In genomic region chr11:94405348-94405747, GRCm38 (mm10) we compare ENCODE assay signal across 13 mouse cellular contexts. TPM values are rescaled to one million over a fixed set of nuclear protein-coding genes. Genes with fewer than 3 reads are reported as not detected.
DNase-seq lines count a peak whose midpoint lies in the region; TF ChIP-seq lines count a peak whose summit lies in the region.
"Had no signal": no experiment of that assay in that cellular context is flagged by ENCODE, and none has a peak within 500 bp of the region (broad histone marks: within the 10 kb centered on the region; RNA-seq: fewer than 3 reads in every experiment).

No protein-coding gene starts in this region.

- H3K4me1 ChIP-seq in olfactory bulb, adult 2 months (ENCODE audit: control insufficient read depth, insufficient read depth, low read length), result peaks cover 40% of the 10 kb centered on the region
- H3K4me1 ChIP-seq: liver, embryonic 12.5 days had no signal

- intact Hi-C loops in left cerebral cortex, adult 2 months (cut with DNase I), result loop anchor here (2.0 kb wide), 3 partner anchors 65 to 139 kb away; partner anchors contain the start of gene Ankrd40

- TF ChIP-seq POLR2A in olfactory bulb, adult 2 months (IDR thresholded peaks at IDR 0.05; ENCODE audit: insufficient read depth, low read depth, low read length), result no peak

- no peak for TF ChIP-seq CTCF in left cerebral cortex, adult 2 months (IDR thresholded peaks at IDR 0.05)
- TF ChIP-seq CTCF in olfactory bulb, adult 2 months (IDR thresholded peaks at IDR 0.05; ENCODE audit: insufficient read depth, low read depth, low read length), result no peak

- H3K4me3 ChIP-seq in left cerebral cortex, adult 2 months, result no peak overlapping the region
- H3K4me3 ChIP-seq in olfactory bulb, adult 2 months (ENCODE audit: insufficient read depth, low read depth, low read length), result no peak overlapping the region
- H3K4me3 ChIP-seq: erythroblast, embryonic 14.5 days; heart, embryonic 13.5 days; liver, embryonic 12.5 days; megakaryocyte, embryonic 14.5 days; midbrain, embryonic 15.5 days; neural tube, embryonic 12.5 days had no signal

- peak overlapping the region; percentile 84 for H3K27ac ChIP-seq in left cerebral cortex, adult 2 months
- peak overlapping the region; percentile 54; the same call in 1 of the 2 replicates for H3K27ac ChIP-seq in olfactory bulb, adult 2 months (ENCODE audit: insufficient read depth, low read depth, low read length)
- H3K27ac ChIP-seq: heart, embryonic 13.5 days; liver, embryonic 12.5 days; midbrain, embryonic 15.5 days; neural tube, embryonic 12.5 days had no signal

- 33% methylated on average over 6 of the region's 6 CpGs for WGBS in olfactory bulb, adult 2 months

- peak; percentile 52 to 55 for DNase-seq in frontal cortex, postnatal 36 days (ENCODE audit: low spot score in 2 of 2)
- no peak for DNase-seq in frontal cortex, postnatal 14 days (ENCODE audit: low spot score in 2 of 2)
- DNase-seq in left cerebral cortex, adult 2 months (ENCODE audit: extremely low spot score in 1 of 2, low spot score in 2 of 2), result no peak
- no peak for DNase-seq in left cerebral cortex, adult 9 months (ENCODE audit: low spot score in 2 of 2)
- peak; percentile 83 for DNase-seq in brain, adult 2 months (ENCODE audit: low read depth, low spot score)
- no peak for DNase-seq in thymus, postnatal 14 days

RNA-seq across cellular contexts. Expression of gene Abcc3, which starts 12.6 kb away (rescaled TPM):
- total RNA-seq in left cerebral cortex, adult 2 months (2021), result 1 to 10 TPM; 1.6 to 2.4 TPM
- not detected in 2 replicates for polyA plus RNA-seq in olfactory bulb, adult 2 months (2012; ENCODE audit: insufficient read depth, insufficient read length, low replicate concordance, missing spikeins)

Comparison
In these comparisons a context has a peak if more than half of its experiments do, and no peak if none do; other contexts are left out.
1. DNase-seq: peak in frontal cortex, postnatal 36 days (2 of 2) and brain, adult 2 months (single experiment); none in frontal cortex, postnatal 14 days (0 of 2), left cerebral cortex, adult 2 months (0 of 2), left cerebral cortex, adult 9 months (0 of 2) and thymus, postnatal 14 days (single experiment).